Mouse (Mus musculus) ES-Bruce4 (cell line): ENCODE data around the gene Castor2.

Experiments used
- CTCF ChIP-seq: IDR thresholded peaks from one replicate; pipeline ENCODE4 v1.8.1; 2011; ENCODE audit warnings: low read depth, low read length
- EP300 ChIP-seq: IDR thresholded peaks from 2 replicates; pipeline ENCODE4 v1.6.1; 2011; ENCODE audit warnings: low read depth, low read length; ENCODE audit not compliant: insufficient read depth

GRCm38 (mm10) chr5:134101322-134101721, 1.8 kb downstream of the Castor2 start:
- TF ChIP-seq CTCF = no peak
- TF ChIP-seq EP300 = no peak
